Comparison of ENCODE assay signal across 7 mouse cellular contexts in genomic region chr5:142816031-142816810, GRCm38 (mm10). TPM values are rescaled to one million over a fixed set of nuclear protein-coding genes. Genes with fewer than 3 reads are reported as not detected.
DNase-seq lines count a peak whose midpoint lies in the region; ATAC-seq lines count a peak whose summit lies in the region.

No protein-coding gene starts in this region.

- H3K9ac ChIP-seq in forebrain, embryonic 16.5 days (replicated peaks; ENCODE audit: low read depth, low read length) = peak overlapping the region; percentile 100
- peak overlapping the region; percentile 100 for H3K9ac ChIP-seq in hindbrain, embryonic 12.5 days

- no peaks in the 10 kb centered on the region for H3K27me3 ChIP-seq in forebrain, embryonic 16.5 days (replicated peaks; ENCODE audit: control insufficient read depth, insufficient read depth, low read length)
- no peaks in the 10 kb centered on the region for H3K27me3 ChIP-seq in hindbrain, embryonic 12.5 days

- peak; percentile 65 for DNase-seq in NIH3T3 (ENCODE audit: low read depth)
- peak; percentile 25 to 43 for DNase-seq in layer of hippocampus, postnatal 25 days (ENCODE audit: extremely low spot score in 1 of 2, low spot score in 1 of 2)
- peak; percentile 67 to 68 for DNase-seq in lung, postnatal 4 days
- DNase-seq in skeletal muscle tissue, adult 2 months (ENCODE audit: low read depth, low spot score) = peak; percentile 51

- WGBS in forebrain, embryonic 16.5 days = under 1% methylated on average over 39 of the region's 39 CpGs
- WGBS in hindbrain, embryonic 12.5 days = under 1% methylated on average over 39 of the region's 39 CpGs

- H3K9me3 ChIP-seq in forebrain, embryonic 16.5 days (ENCODE audit: control insufficient read depth, low read length) = no peaks in the 10 kb centered on the region
- H3K9me3 ChIP-seq in hindbrain, embryonic 12.5 days (replicated peaks) = no peaks in the 10 kb centered on the region

- peak overlapping the region; percentile 89 for H3K27ac ChIP-seq in brown adipose tissue, adult 24 weeks (replicated peaks; ENCODE audit: low read depth, low read length)
- H3K27ac ChIP-seq in forebrain, embryonic 16.5 days (ENCODE audit: low read length) = peak overlapping the region; percentile 100
- peak overlapping the region; percentile 100 for H3K27ac ChIP-seq in hindbrain, embryonic 12.5 days

- peak overlapping the region; percentile 99 for H3K4me3 ChIP-seq in brown adipose tissue, adult 24 weeks (ENCODE audit: insufficient read depth, low read depth, low read length)
- H3K4me3 ChIP-seq in forebrain, embryonic 16.5 days (replicated peaks; ENCODE audit: low read length) = peak overlapping the region; percentile 59
- H3K4me3 ChIP-seq in hindbrain, embryonic 12.5 days = peak overlapping the region; percentile 85

- H3K4me2 ChIP-seq in forebrain, embryonic 16.5 days (ENCODE audit: low read length) = peak overlapping the region; percentile 89
- peak overlapping the region; percentile 94 for H3K4me2 ChIP-seq in hindbrain, embryonic 12.5 days (replicated peaks)

- H3K4me1 ChIP-seq in brown adipose tissue, adult 24 weeks (ENCODE audit: control insufficient read depth, insufficient read depth, insufficient read length, low read length) = peaks cover 20% of the 10 kb centered on the region
- H3K4me1 ChIP-seq in forebrain, embryonic 16.5 days (replicated peaks; ENCODE audit: control insufficient read depth, insufficient read depth, low read length) = peaks cover 17% of the 10 kb centered on the region
- peaks cover 22% of the 10 kb centered on the region for H3K4me1 ChIP-seq in hindbrain, embryonic 12.5 days

- ATAC-seq in forebrain, embryonic 16.5 days = no peak
- no peak for ATAC-seq in hindbrain, embryonic 12.5 days (ENCODE audit: low FRiP score)

- no peaks in the 10 kb centered on the region for H3K36me3 ChIP-seq in forebrain, embryonic 16.5 days (ENCODE audit: control insufficient read depth, insufficient read depth)
- 0 out of 2 replicates have a peak, but pooled peaks cover 6% of the 10 kb centered on the region for H3K36me3 ChIP-seq in hindbrain, embryonic 12.5 days

RNA-seq across cellular contexts. Expression of gene Tnrc18, which starts 1.2 kb away (rescaled TPM):
- polyA plus RNA-seq in brown adipose tissue, adult 24 weeks (2012; ENCODE audit: insufficient read depth, insufficient read length, missing spikeins) = 10.6 and 13.2 TPM in 2 replicates
- polyA plus RNA-seq in forebrain, embryonic 16.5 days (2015; fragmentation: Nextera tagmentation; extraction: Ambion mirVana) = 34.8 and 40.4 TPM in 2 replicates
- 72.8 and 73.7 TPM in 2 replicates for polyA plus RNA-seq in hindbrain, embryonic 12.5 days (2016; fragmentation: Nextera tagmentation; extraction: Ambion mirVana)
- total RNA-seq in layer of hippocampus, postnatal 25 days (2021) = 100 to 1,000 TPM; 131 to 158 TPM
